Mouse (Mus musculus): ENCODE measurements around the gene Skint1. TPM values are rescaled to one million over a fixed set of nuclear protein-coding genes. Genes with fewer than 3 reads are reported as not detected.
"Not testable (repeated sequence)": the region's sequence is repeated elsewhere in the genome, so short reads cannot be mapped to it uniquely, and the experiment has no call there.

Skint1 gene
- not detected for polyA plus RNA-seq (2017; shearing (Covaris generic))

- ATAC-seq = no peak
Measured at GRCm38 (mm10) chr4:112005969-112006368, at the start of gene Skint1. Gene Skint1, plus strand, starts transcription at chr4:112006269.

- no peak for ATAC-seq
Measured at GRCm38 (mm10) chr4:111961309-111961708, 44.8 kb upstream of the Skint1 start.

- ATAC-seq = not testable (repeated sequence)
Measured at GRCm38 (mm10) chr4:111963241-111963640, 42.8 kb upstream of the Skint1 start.

GRCm38 (mm10) chr4:111963669-111964068, 42.4 kb upstream of the Skint1 start:
- ATAC-seq = no peak

GRCm38 (mm10) chr4:111972623-111973022, 33.4 kb upstream of the Skint1 start, which contains the start of gene Skint7:
Gene Skint7, plus strand, starts transcription at chr4:111972923.
- no peak for ATAC-seq

- ATAC-seq = no peak
Measured at GRCm38 (mm10) chr4:112071716-112072115, 65.6 kb downstream of the Skint1 start, which contains the start of gene Skint4. Gene Skint4, plus strand, starts transcription at chr4:112072016.

Other genes starting within 250 kb of the Skint1 start
- not detected for gene Slc5a9, start 103.4 kb upstream of the Skint1 start, polyA plus RNA-seq (2017; shearing (Covaris generic))
- gene Skint8, start 86.9 kb upstream of the Skint1 start, polyA plus RNA-seq (2017; shearing (Covaris generic)) = not detected
- gene Skint7, start 33.3 kb upstream of the Skint1 start, polyA plus RNA-seq (2017; shearing (Covaris generic)) = not detected
- not detected for gene Skint4, start 65.7 kb downstream of the Skint1 start, polyA plus RNA-seq (2017; shearing (Covaris generic))
- gene Skint3, start 226.0 kb downstream of the Skint1 start, polyA plus RNA-seq (2017; shearing (Covaris generic)) = not detected

Measured in inflammation-experienced regulatory T-cells, adult 6 months (primary cell).